Mouse (Mus musculus) lung, postnatal 36 days (tissue): Measurements from ENCODE around the gene Mylk3.

Source experiments
- DNase-seq: peaks from one replicate; pipeline ENCODE4 v3.0.0; 2022; ENCODE audit warnings: mixed read lengths

The Mylk3 gene

GRCm38 (mm10) chr8:85308564-85308963, 77.6 kb downstream of the Mylk3 start:
- DNase-seq, result no peak

GRCm38 (mm10) chr8:85303531-85303930, 82.6 kb downstream of the Mylk3 start:
- peak; percentile 70 for DNase-seq

- DNase-seq, result peak; percentile 70
Observed at GRCm38 (mm10) chr8:85302931-85303330, 83.2 kb downstream of the Mylk3 start.

- no peak for DNase-seq
Observed at GRCm38 (mm10) chr8:85301941-85302340, 84.2 kb downstream of the Mylk3 start.

GRCm38 (mm10) chr8:85299434-85300077, 86.6 kb downstream of the Mylk3 start, which contains the start of the genes Orc6 and Vps35:
Orc6 (plus strand) TSS chr8:85299632.
Vps35 (minus strand) TSS chr8:85299802.
- peak; percentile 98 for DNase-seq

GRCm38 (mm10) chr8:85298600-85299433, 87.3 kb downstream of the Mylk3 start:
- DNase-seq, result peak; percentile 55

GRCm38 (mm10) chr8:85286846-85287245, 99.3 kb downstream of the Mylk3 start:
- DNase-seq, result no peak
